Mouse (Mus musculus) CH12.LX (cell line): ENCODE measurements at regions not wholly inside any gene's neighbourhood (a gene's known extent, or its start where the extent isn't known, plus 50 kb on each side); places are given as distances from the start of the nearest gene placed in this dataset.

Source experiments
- DNase-seq: peaks from one replicate; pipeline ENCODE4 v3.0.0-alpha.2; 2013; ENCODE audit errors: extremely low read depth
- H3K27ac ChIP-seq: 2 replicates; pipeline ENCODE4 v1.5.1; 2012; ENCODE audit warnings: low read depth, mild to moderate bottlenecking, control low read depth, moderate library complexity; ENCODE audit not compliant: insufficient read depth
- H3K27me3 ChIP-seq: replicated peaks from 2 replicates; pipeline ENCODE3; 2012; ENCODE audit warnings: inconsistent platforms
- H3K36me3 ChIP-seq, 2 experiments: replicated peaks in 1 of 2; 2 replicates each; pipeline versions ENCODE3 to v1.6.1; 2012; ENCODE audit warnings: inconsistent platforms in 1 of 2, low read length in 1 of 2, mild to moderate bottlenecking in 1 of 2, mixed read lengths in 1 of 2, moderate library complexity in 1 of 2; ENCODE audit not compliant: control insufficient read depth in 1 of 2, insufficient read depth in 1 of 2
- H3K4me1 ChIP-seq, 2 experiments: 2 replicates each; pipeline ENCODE4 v1.6.1; 2012; ENCODE audit warnings: inconsistent platforms in 1 of 2, moderate library complexity in 1 of 2; ENCODE audit not compliant: insufficient read depth in 2 of 2, control insufficient read depth in 1 of 2
- H3K4me2 ChIP-seq: 2 replicates; pipeline ENCODE4 v1.6.1; 2012; ENCODE audit warnings: low read depth, mild to moderate bottlenecking, control low read depth; ENCODE audit not compliant: poor library complexity, insufficient read depth, severe bottlenecking
- H3K4me3 ChIP-seq, 3 experiments: fragments of 150-350 bp in 1 of 3; sonication (generic) in 1 of 3; replicated peaks in 1 of 3; 2 replicates each; pipeline versions ENCODE3 to v1.5.1; 2011 to 2012; ENCODE audit warnings: low read depth in 2 of 3, low read length in 2 of 3, mild to moderate bottlenecking in 2 of 3, moderate library complexity in 2 of 3, control low read depth in 1 of 3, improper control_type of control experiment in 1 of 3, inconsistent platforms in 1 of 3, mixed read lengths in 1 of 3; ENCODE audit not compliant: poor library complexity in 1 of 3
- H3K79me2 ChIP-seq: replicated peaks from 2 replicates; pipeline ENCODE4 v1.6.1; 2012; ENCODE audit warnings: mild to moderate bottlenecking, moderate library complexity; ENCODE audit not compliant: control insufficient read depth, poor library complexity, insufficient read depth, severe bottlenecking; ENCODE audit errors: extremely low read depth
- H3K9ac ChIP-seq: 2 replicates; pipeline ENCODE4 v1.6.1; 2012; ENCODE audit warnings: low read depth, mild to moderate bottlenecking, control low read depth, moderate library complexity; ENCODE audit not compliant: insufficient read depth
- H3K9me3 ChIP-seq: replicated peaks from 2 replicates; pipeline ENCODE3; 2012; ENCODE audit warnings: low read length, inconsistent platforms, mixed read lengths
- BHLHE40 ChIP-seq: IDR thresholded peaks from 2 replicates; pipeline ENCODE4 v1.6.1; 2011; ENCODE audit warnings: mild to moderate bottlenecking, low read depth, low read length, improper control_type of control experiment
- CHD1 ChIP-seq: IDR thresholded peaks from 2 replicates; pipeline ENCODE4 v1.6.1; 2012; ENCODE audit warnings: low read depth, low read length, improper control_type of control experiment, inconsistent platforms
- CHD2 ChIP-seq: IDR thresholded peaks from 2 replicates; pipeline ENCODE4 v1.6.1; 2011; ENCODE audit warnings: low read length, improper control_type of control experiment
- CTCF ChIP-seq, 2 experiments: IDR thresholded peaks in 1 of 2; conservative IDR thresholded peaks in 1 of 2; 2 replicates each; pipeline ENCODE4 v1.5.1; 2011 to 2012; ENCODE audit warnings: low read depth in 2 of 2, low read length in 2 of 2, improper control_type of control experiment in 1 of 2, inconsistent platforms in 1 of 2, mild to moderate bottlenecking in 1 of 2, moderate library complexity in 1 of 2
- E2F4 ChIP-seq: IDR thresholded peaks from 2 replicates; pipeline ENCODE4 v1.6.1; 2011; ENCODE audit warnings: low read depth, low read length, improper control_type of control experiment; ENCODE audit not compliant: insufficient replicate concordance
- ELF1 ChIP-seq: IDR thresholded peaks from 2 replicates; pipeline ENCODE4 v1.6.1; 2014; ENCODE audit warnings: low read depth, mild to moderate bottlenecking, inconsistent platforms, low read length, improper control_type of control experiment
- ETS1 ChIP-seq: conservative IDR thresholded peaks from 2 replicates; pipeline ENCODE4 v1.6.1; 2012; ENCODE audit warnings: low read depth, mild to moderate bottlenecking, inconsistent platforms, low read length, improper control_type of control experiment, moderate library complexity
- GABPA ChIP-seq: IDR thresholded peaks from 2 replicates; pipeline ENCODE4 v1.6.1; 2012; ENCODE audit warnings: low read depth, low read length, improper control_type of control experiment, inconsistent platforms; ENCODE audit not compliant: insufficient replicate concordance
- HCFC1 ChIP-seq: IDR thresholded peaks from 2 replicates; pipeline ENCODE4 v1.6.1; 2012; ENCODE audit warnings: low read depth, mild to moderate bottlenecking, inconsistent platforms, low read length, improper control_type of control experiment
- IRF4 ChIP-seq: IDR thresholded peaks from 2 replicates; pipeline ENCODE4 v1.6.1; 2014; ENCODE audit warnings: low read depth, mild to moderate bottlenecking, inconsistent platforms, low read length, improper control_type of control experiment
- JUN ChIP-seq: IDR thresholded peaks from 2 replicates; pipeline ENCODE4 v1.6.1; 2011; ENCODE audit warnings: low read depth, mild to moderate bottlenecking, low read length, improper control_type of control experiment, moderate library complexity; ENCODE audit not compliant: insufficient read depth
- JUND ChIP-seq: conservative IDR thresholded peaks from 2 replicates; pipeline ENCODE4 v1.6.1; 2011; ENCODE audit warnings: low read depth, low read length, improper control_type of control experiment
- MAFK ChIP-seq: IDR thresholded peaks from 2 replicates; pipeline ENCODE4 v1.6.1; 2011; ENCODE audit warnings: low read length, improper control_type of control experiment; ENCODE audit not compliant: insufficient replicate concordance
- MAX ChIP-seq: IDR thresholded peaks from 2 replicates; pipeline ENCODE4 v1.6.1; 2011; ENCODE audit warnings: low read length, improper control_type of control experiment
- MAZ ChIP-seq: IDR thresholded peaks from 2 replicates; pipeline ENCODE4 v1.6.1; 2012; ENCODE audit warnings: low read depth, mild to moderate bottlenecking, inconsistent platforms, low read length, improper control_type of control experiment, moderate library complexity
- MEF2A ChIP-seq: IDR thresholded peaks from 2 replicates; pipeline ENCODE4 v1.6.1; 2014; ENCODE audit warnings: low read depth, mild to moderate bottlenecking, inconsistent platforms, low read length, improper control_type of control experiment, borderline replicate concordance
- MXI1 ChIP-seq: IDR thresholded peaks from 2 replicates; pipeline ENCODE4 v1.6.1; 2011; ENCODE audit warnings: mild to moderate bottlenecking, low read depth, low read length, improper control_type of control experiment
- MYC ChIP-seq: IDR thresholded peaks from 2 replicates; pipeline ENCODE4 v1.6.1; 2011; ENCODE audit warnings: low read depth, mild to moderate bottlenecking, improper control_type of control experiment, low read length
- NELFE ChIP-seq: IDR thresholded peaks from 2 replicates; pipeline ENCODE4 v1.6.1; 2011; ENCODE audit warnings: low read depth, low read length, improper control_type of control experiment
- NRF1 ChIP-seq: IDR thresholded peaks from 2 replicates; pipeline ENCODE4 v1.6.1; 2014; ENCODE audit warnings: low read depth, mild to moderate bottlenecking, inconsistent platforms, low read length, improper control_type of control experiment, moderate library complexity
- PAX5 ChIP-seq: IDR thresholded peaks from 2 replicates; pipeline ENCODE4 v1.6.1; 2012; ENCODE audit warnings: low read length, inconsistent platforms, mixed read lengths
- POLR2AphosphoS2 ChIP-seq: IDR thresholded peaks from 2 replicates; pipeline ENCODE4 v1.6.1; 2011; ENCODE audit warnings: low read depth, low read length, improper control_type of control experiment
- RAD21 ChIP-seq: IDR thresholded peaks from 2 replicates; pipeline ENCODE4 v1.6.1; 2011; ENCODE audit warnings: low read depth, mild to moderate bottlenecking, low read length, improper control_type of control experiment, moderate library complexity
- RCOR1 ChIP-seq: conservative IDR thresholded peaks from 2 replicates; pipeline ENCODE4 v1.6.1; 2012; ENCODE audit warnings: low read depth, mild to moderate bottlenecking, inconsistent platforms, low read length, improper control_type of control experiment
- SIN3A ChIP-seq: IDR thresholded peaks from 2 replicates; pipeline ENCODE4 v1.6.1; 2012; ENCODE audit warnings: low read length, improper control_type of control experiment, inconsistent platforms
- SMC3 ChIP-seq: IDR thresholded peaks from 2 replicates; pipeline ENCODE4 v1.6.1; 2011; ENCODE audit warnings: low read depth, low read length, improper control_type of control experiment
- UBTF ChIP-seq: IDR thresholded peaks from 2 replicates; pipeline ENCODE4 v1.6.1; 2012; ENCODE audit warnings: low read depth, mild to moderate bottlenecking, inconsistent platforms, low read length, improper control_type of control experiment, moderate library complexity
- USF1 ChIP-seq: IDR thresholded peaks from 2 replicates; pipeline ENCODE4 v1.6.1; 2014; ENCODE audit warnings: low read depth, mild to moderate bottlenecking, inconsistent platforms, low read length, improper control_type of control experiment
- ZC3H11A ChIP-seq: IDR thresholded peaks from 2 replicates; pipeline ENCODE4 v1.6.1; 2012; ENCODE audit warnings: low read depth, mild to moderate bottlenecking, inconsistent platforms, low read length, improper control_type of control experiment
- ZKSCAN1 ChIP-seq: IDR thresholded peaks from 2 replicates; pipeline ENCODE4 v1.6.1; 2012; ENCODE audit warnings: low read depth, inconsistent platforms, low read length, improper control_type of control experiment, borderline replicate concordance
- ZMIZ1 ChIP-seq: IDR thresholded peaks from 2 replicates; pipeline ENCODE4 v1.6.1; 2012; ENCODE audit warnings: low read depth, mild to moderate bottlenecking, inconsistent platforms, low read length, improper control_type of control experiment
- dilution Hi-C: fragments of 300-500 bp; cut with MboI; formaldehyde crosslinking; loops from 2 replicates; pipeline ENCODE4 v1.14.3; 2020; ENCODE audit warnings: low sequenced_read_pairs; ENCODE audit not compliant: extremely low pct_unique_long_range_greater_than_20kb, extremely low pct_ligation_motif_present
- in situ Hi-C: fragments of 300-500 bp; cut with MboI; formaldehyde crosslinking; loops from 3 replicates; pipeline ENCODE4 v1.14.3; 2019; ENCODE audit warnings: low sequenced_read_pairs, low pct_ligation_motif_present, low pct_unique_long_range_greater_than_20kb, mixed read lengths

GRCm38 (mm10) chr19:54107103-54107821, 63.3 kb downstream of the Adra2a start:
- Histone ChIP-seq H3K4me2 (0 out of 2 replicates have a peak overlapping the region, but pooled peaks have one; percentile 5), H3K27me3 (no peaks in the 10 kb centered on the region), H3K9me3 (no peaks in the 10 kb centered on the region), H3K4me3 (no peak overlapping the region), H3K27ac (no peak overlapping the region), H3K4me1 (peaks cover 7 to 28% of the 10 kb centered on the region in 2 experiments), H3K9ac (no peak overlapping the region), H3K79me2 (no peaks in the 10 kb centered on the region), H3K36me3 (no peaks in the 10 kb centered on the region)
- TF ChIP-seq PAX5: no peak
- TF ChIP-seq RAD21: no peak
- TF ChIP-seq ELF1: 0 out of 2 replicates have a peak, but pooled peaks have one; percentile 43
- TF ChIP-seq ZC3H11A: no peak
- no peak for TF ChIP-seq USF1
- no peak for TF ChIP-seq SIN3A
- TF ChIP-seq MYC: peak; percentile 40; the same call in 1 of the 2 replicates
- TF ChIP-seq HCFC1: no peak
- no peak for TF ChIP-seq POLR2AphosphoS2
- TF ChIP-seq GABPA: no peak
- TF ChIP-seq NRF1: no peak
- peak; percentile 49; the same call in 1 of the 2 replicates for TF ChIP-seq MAX
- TF ChIP-seq UBTF: no peak
- no peak for TF ChIP-seq IRF4
- TF ChIP-seq SMC3: no peak
- no peak for TF ChIP-seq MXI1
- TF ChIP-seq RCOR1: no peak
- no peak for TF ChIP-seq BHLHE40
- TF ChIP-seq MAZ: no peak
- no peak for TF ChIP-seq E2F4
- peak; percentile 57 for DNase-seq
- dilution Hi-C loops: no loop called here
- in situ Hi-C loops: no loop called here

DNA sequence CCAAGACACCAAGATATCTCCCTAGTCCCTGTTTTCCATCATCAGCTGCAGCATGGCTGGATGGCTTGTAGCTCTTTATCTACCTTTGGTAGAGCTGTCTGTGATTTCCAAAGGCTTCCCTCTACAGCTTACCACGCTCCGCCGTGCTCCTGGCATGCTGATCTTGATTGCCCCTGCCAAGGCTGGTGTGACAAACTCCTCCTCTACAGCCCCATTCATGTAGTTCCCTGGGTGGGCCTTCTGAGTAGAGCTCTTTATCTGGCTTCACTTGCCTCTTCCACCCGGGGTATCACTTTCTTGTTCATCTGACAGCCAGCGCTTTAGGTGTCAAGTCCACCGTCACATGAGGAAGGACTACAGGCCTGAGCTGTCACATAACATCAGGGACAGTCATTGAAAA, 66.1 kb downstream of the Adra2a start:
- no peaks in the 10 kb centered on the region for H3K36me3 ChIP-seq
- H3K4me1 ChIP-seq: peaks cover 9 to 32% of the 10 kb centered on the region in 2 experiments
- H3K4me3 ChIP-seq: no peak overlapping the region
- H3K9ac ChIP-seq: no peak overlapping the region
- no peaks in the 10 kb centered on the region for H3K79me2 ChIP-seq
- no peaks in the 10 kb centered on the region for H3K27me3 ChIP-seq
- DNase-seq: no peak
- no peak overlapping the region for H3K27ac ChIP-seq
- TF ChIP-seq MAZ (no peak), ETS1 (no peak), CHD1 (no peak), CHD2 (no peak), MAX (no peak), ZMIZ1 (no peak), NRF1 (no peak), POLR2AphosphoS2 (no peak), NELFE (no peak), JUN (no peak), ZKSCAN1 (no peak), MEF2A (no peak), CTCF (conservative IDR thresholded peaks at IDR 0.05 in 1 of 2, IDR thresholded peaks at IDR 0.05 in 1 of 2; ENCODE audit: low read depth in 2 of 2, low read length in 2 of 2) (no peak), ZC3H11A (no peak), E2F4 (no peak), JUND (no peak), MAFK (no peak), RAD21 (no peak)
- in situ Hi-C loops: no loop called here
- dilution Hi-C loops: no loop called here
- H3K4me2 ChIP-seq: no peak overlapping the region
- no peaks in the 10 kb centered on the region for H3K9me3 ChIP-seq
